In genomic region chr10:115205825-115206224, GRCm38 (mm10) we compare ENCODE assay signal across 26 mouse cellular contexts. TPM values are rescaled to one million over a fixed set of nuclear protein-coding genes. Genes with fewer than 3 reads are reported as not detected.
"Had no signal": no experiment of that assay in that cellular context is flagged by ENCODE, and none has a peak within 500 bp of the region (broad histone marks: within the 10 kb centered on the region; RNA-seq: fewer than 3 reads in every experiment).

No protein-coding gene starts in this region.

- H3K27me3 ChIP-seq: heart, embryonic 13.5 days; heart, embryonic 15.5 days; hindbrain, embryonic 13.5 days; hindbrain, embryonic 15.5 days; limb, embryonic 12.5 days; liver, embryonic 13.5 days; liver, embryonic 15.5 days had no signal

- DNase-seq: gastrocnemius, postnatal 14 days; gastrocnemius, postnatal 36 days; heart, postnatal 14 days; heart, postnatal 36 days; kidney, adult 11 months; kidney, adult 2 months; kidney, postnatal 10 days; kidney, postnatal 25 days; kidney, postnatal 4 days; layer of hippocampus, adult 9-11 months; layer of hippocampus, postnatal 36 days; liver; liver, embryonic 13.5 days had no signal

- H3K9ac ChIP-seq: heart, embryonic 13.5 days; heart, embryonic 15.5 days; hindbrain, embryonic 13.5 days; hindbrain, embryonic 15.5 days; limb, embryonic 12.5 days; liver, embryonic 13.5 days; liver, embryonic 15.5 days had no signal

- H3K4me2 ChIP-seq: heart, embryonic 11.5 days; heart, embryonic 13.5 days; heart, embryonic 15.5 days; hindbrain, embryonic 13.5 days; hindbrain, embryonic 15.5 days; limb, embryonic 12.5 days; liver, embryonic 11.5 days; liver, embryonic 13.5 days; liver, embryonic 15.5 days had no signal

- H3K4me1 ChIP-seq: heart, embryonic 15.5 days; hindbrain, embryonic 13.5 days; hindbrain, embryonic 15.5 days; limb, embryonic 10.5 days; limb, embryonic 12.5 days; liver, embryonic 13.5 days; liver, embryonic 15.5 days had no signal

- H3K4me3 ChIP-seq: heart, adult 2 months; heart, embryonic 13.5 days; heart, embryonic 15.5 days; hindbrain, embryonic 13.5 days; hindbrain, embryonic 15.5 days; limb, embryonic 10.5 days; limb, embryonic 12.5 days; liver, embryonic 13.5 days; liver, embryonic 15.5 days had no signal

- H3K27ac ChIP-seq: heart, adult 2 months; heart, embryonic 13.5 days; heart, embryonic 15.5 days; hindbrain, embryonic 13.5 days; hindbrain, embryonic 15.5 days; hindbrain, postnatal 0 days; limb, embryonic 10.5 days; limb, embryonic 12.5 days; liver, embryonic 13.5 days; liver, embryonic 15.5 days had no signal

- H3K9me3 ChIP-seq: heart, embryonic 13.5 days; heart, embryonic 15.5 days; hindbrain, embryonic 13.5 days; hindbrain, embryonic 15.5 days; limb, embryonic 10.5 days; limb, embryonic 12.5 days; liver, embryonic 13.5 days; liver, embryonic 15.5 days had no signal

RNA-seq across cellular contexts. Expression of gene Tph2, which starts 21.0 kb away (rescaled TPM):
- total RNA-seq: gastrocnemius, postnatal 14 days; gastrocnemius, postnatal 36 days; heart, adult 2 months; heart, postnatal 14 days; heart, postnatal 36 days; hematopoietic stem cell, adult 5-6 weeks had no signal
- polyA plus RNA-seq: heart, adult 2 months; heart, embryonic 11.5 days; heart, embryonic 13.5 days; heart, embryonic 15.5 days; kidney, adult 2 months; kidney, embryonic 14.5 days; limb, embryonic 10.5 days; limb, embryonic 12.5 days; liver, embryonic 11.5 days; liver, embryonic 13.5 days; liver, embryonic 15.5 days had no signal
